Mouse (Mus musculus) large intestine, adult 2 months (tissue): ENCODE measurements around the gene Cib1. TPM values are rescaled to one million over a fixed set of nuclear protein-coding genes. Genes with fewer than 3 reads are reported as not detected.

Experiments
- DNase-seq: peaks from one replicate; pipeline ENCODE4 v3.0.0-alpha.2; 2012; ENCODE audit warnings: low read depth, low spot score
- WGBS: fragments of 180-500 bp; shearing (Covaris S2); methylation state at CpG from one replicate; pipeline ENCODE4 v1.1.7; 2018; 5-methylcytosine and 5-hydroxymethylcytosine counted together
- polyA plus RNA-seq: library from polyadenylated mRNA; depleted of rRNA; stranded (reverse); fragments of >200 nt; gene quantifications from 2 replicates; pipeline ENCODE4 v1.2.3, GENCODE M21; 2012

The Cib1 gene
- polyA plus RNA-seq, 1 experiment: 673 TPM

- DNase-seq: no peak
- WGBS: 79% methylated on average over 4 of the region's 4 CpGs
Observed at GRCm38 (mm10) chr7:80204362-80204761, 28.3 kb downstream of the Cib1 start.

- DNase-seq: no peak
- WGBS: 68% methylated on average over 12 of the region's 12 CpGs
Observed at GRCm38 (mm10) chr7:80203638-80204096, 28.9 kb downstream of the Cib1 start.

GRCm38 (mm10) chr7:80202961-80203360, 29.7 kb downstream of the Cib1 start:
- 80% methylated on average over 5 of the region's 5 CpGs for WGBS
- no peak for DNase-seq

GRCm38 (mm10) chr7:80201888-80202540, 30.6 kb downstream of the Cib1 start:
- 85% methylated on average over 15 of the region's 15 CpGs for WGBS
- DNase-seq: no peak

GRCm38 (mm10) chr7:80200963-80201539, 31.6 kb downstream of the Cib1 start:
- 64% methylated on average over 5 of the region's 5 CpGs for WGBS
- DNase-seq: no peak

- no peak for DNase-seq
- WGBS: 88% methylated on average over 6 of the region's 6 CpGs
Observed at GRCm38 (mm10) chr7:80200588-80200945, 32.0 kb downstream of the Cib1 start.

GRCm38 (mm10) chr7:80199851-80200587, 32.6 kb downstream of the Cib1 start:
- DNase-seq: no peak
- 65% methylated on average over 11 of the region's 11 CpGs for WGBS

- DNase-seq: no peak
- WGBS: 24% methylated on average over 6 of the region's 6 CpGs
Observed at GRCm38 (mm10) chr7:80199286-80199685, 33.3 kb downstream of the Cib1 start.

GRCm38 (mm10) chr7:80198863-80199262, 33.8 kb downstream of the Cib1 start:
- 3% methylated on average over 11 of the region's 11 CpGs for WGBS
- DNase-seq: no peak

GRCm38 (mm10) chr7:80197941-80198778, 34.5 kb downstream of the Cib1 start:
- no peak for DNase-seq
- WGBS: under 1% methylated on average over 68 of the region's 74 CpGs

GRCm38 (mm10) chr7:80197371-80197770, 35.2 kb downstream of the Cib1 start:
- DNase-seq: no peak
- WGBS: 27% methylated on average over 4 of the region's 4 CpGs

GRCm38 (mm10) chr7:80195576-80196263, 36.9 kb downstream of the Cib1 start:
- WGBS: 81% methylated on average over 10 of the region's 11 CpGs
- no peak for DNase-seq

- no peak for DNase-seq
- WGBS: 88% methylated on average over 5 of the region's 5 CpGs
Observed at GRCm38 (mm10) chr7:80195146-80195545, 37.5 kb downstream of the Cib1 start.

- no peak for DNase-seq
- 74% methylated on average over 13 of the region's 13 CpGs for WGBS
Observed at GRCm38 (mm10) chr7:80193941-80194739, 38.5 kb downstream of the Cib1 start.

GRCm38 (mm10) chr7:80192226-80193061, 40.2 kb downstream of the Cib1 start:
- no peak for DNase-seq
- WGBS: 4% methylated on average over 16 of the region's 16 CpGs

GRCm38 (mm10) chr7:80191455-80191854, 41.2 kb downstream of the Cib1 start:
- DNase-seq: no peak
- 19% methylated on average over 5 of the region's 5 CpGs for WGBS

GRCm38 (mm10) chr7:80189147-80189933, 43.3 kb downstream of the Cib1 start:
- 30% methylated on average over 11 of the region's 11 CpGs for WGBS
- DNase-seq: no peak
